Mouse (Mus musculus): ENCODE measurements around the gene Mansc1. TPM values are rescaled to one million over a fixed set of nuclear protein-coding genes. Genes with fewer than 3 reads are reported as not detected.

Mansc1 gene
- polyA plus RNA-seq, 2 experiments, result 2.3 to 2.6 TPM

GRCm38 (mm10) chr6:134586241-134586640 is 46.0 kb downstream of the Mansc1 start:
- no peak for TF ChIP-seq POLR2A (IDR thresholded peaks at IDR 0.05; ENCODE audit: borderline replicate concordance, extremely low read depth, insufficient read depth, insufficient read length)
- Histone ChIP-seq H3K9ac (ENCODE audit: low read depth, low read length, severe bottlenecking) (no peak overlapping the region), H3K9me3 (ENCODE audit: control insufficient read depth, low read length) (no peaks in the 10 kb centered on the region), H3K36me3 (ENCODE audit: control insufficient read depth, insufficient read depth, low read length) (no peaks in the 10 kb centered on the region), H3K27ac (replicated peaks; ENCODE audit: low read depth, low read length) (no peak overlapping the region), H3K4me2 (replicated peaks; ENCODE audit: low read depth, low read length, severe bottlenecking) (no peak overlapping the region), H3K27me3 (ENCODE audit: control insufficient read depth, insufficient read depth, low read length) (no peaks in the 10 kb centered on the region), H3K4me3 (replicated peaks; ENCODE audit: low read length) (no peak overlapping the region), H3K4me1 (ENCODE audit: control insufficient read depth, insufficient read depth, low read length) (no peaks in the 10 kb centered on the region)
- ATAC-seq (ENCODE audit: low FRiP score, low read depth) (no peak), DNase-seq (ENCODE audit: low spot score) (no peak)
- WGBS, result 86% methylated on average over 5 of the region's 5 CpGs

GRCm38 (mm10) chr6:134584616-134585015 is 47.7 kb downstream of the Mansc1 start:
- Histone ChIP-seq H3K27ac (replicated peaks; ENCODE audit: low read depth, low read length) (no peak overlapping the region), H3K4me2 (replicated peaks; ENCODE audit: low read depth, low read length, severe bottlenecking) (no peak overlapping the region), H3K4me1 (ENCODE audit: control insufficient read depth, insufficient read depth, low read length) (no peaks in the 10 kb centered on the region), H3K9me3 (ENCODE audit: control insufficient read depth, low read length) (no peaks in the 10 kb centered on the region), H3K36me3 (ENCODE audit: control insufficient read depth, insufficient read depth, low read length) (no peaks in the 10 kb centered on the region), H3K4me3 (replicated peaks; ENCODE audit: low read length) (no peak overlapping the region), H3K27me3 (ENCODE audit: control insufficient read depth, insufficient read depth, low read length) (no peaks in the 10 kb centered on the region), H3K9ac (ENCODE audit: low read depth, low read length, severe bottlenecking) (no peak overlapping the region)
- 95% methylated on average over 2 of the region's 2 CpGs for WGBS
- TF ChIP-seq POLR2A (IDR thresholded peaks at IDR 0.05; ENCODE audit: borderline replicate concordance, extremely low read depth, insufficient read depth, insufficient read length), result no peak
- no peak for DNase-seq (ENCODE audit: low spot score)
- no peak for ATAC-seq (ENCODE audit: low FRiP score, low read depth)

- Histone ChIP-seq H3K9ac (ENCODE audit: low read depth, low read length, severe bottlenecking) (no peak overlapping the region), H3K4me2 (replicated peaks; ENCODE audit: low read depth, low read length, severe bottlenecking) (no peak overlapping the region), H3K27me3 (ENCODE audit: control insufficient read depth, insufficient read depth, low read length) (no peaks in the 10 kb centered on the region), H3K36me3 (ENCODE audit: control insufficient read depth, insufficient read depth, low read length) (no peaks in the 10 kb centered on the region), H3K9me3 (ENCODE audit: control insufficient read depth, low read length) (no peaks in the 10 kb centered on the region), H3K27ac (replicated peaks; ENCODE audit: low read depth, low read length) (no peak overlapping the region), H3K4me3 (replicated peaks; ENCODE audit: low read length) (no peak overlapping the region), H3K4me1 (ENCODE audit: control insufficient read depth, insufficient read depth, low read length) (no peaks in the 10 kb centered on the region)
- ATAC-seq (ENCODE audit: low FRiP score, low read depth) (no peak), DNase-seq (ENCODE audit: low spot score) (no peak)
- no peak for TF ChIP-seq POLR2A (IDR thresholded peaks at IDR 0.05; ENCODE audit: borderline replicate concordance, extremely low read depth, insufficient read depth, insufficient read length)
- WGBS, result 80% methylated on average over 5 of the region's 5 CpGs
These were observed 50.2 kb downstream of the Mansc1 start for GRCm38 (mm10) chr6:134582110-134582509.

GRCm38 (mm10) chr6:134579506-134579905 is 52.8 kb downstream of the Mansc1 start:
- DNase-seq (ENCODE audit: low spot score) (no peak), ATAC-seq (ENCODE audit: low FRiP score, low read depth) (no peak)
- no peaks in the 10 kb centered on the region for H3K36me3 ChIP-seq (ENCODE audit: control insufficient read depth, insufficient read depth, low read length)
- no peak overlapping the region for H3K27ac ChIP-seq (replicated peaks; ENCODE audit: low read depth, low read length)
- no peak for TF ChIP-seq POLR2A (IDR thresholded peaks at IDR 0.05; ENCODE audit: borderline replicate concordance, extremely low read depth, insufficient read depth, insufficient read length)
- H3K4me3 ChIP-seq (replicated peaks; ENCODE audit: low read length), result no peak overlapping the region
- H3K9me3 ChIP-seq (ENCODE audit: control insufficient read depth, low read length), result no peaks in the 10 kb centered on the region
- 92% methylated on average over 4 of the region's 4 CpGs for WGBS
- no peak overlapping the region for H3K4me2 ChIP-seq (replicated peaks; ENCODE audit: low read depth, low read length, severe bottlenecking)
- H3K27me3 ChIP-seq (ENCODE audit: control insufficient read depth, insufficient read depth, low read length), result no peaks in the 10 kb centered on the region
- no peak overlapping the region for H3K9ac ChIP-seq (ENCODE audit: low read depth, low read length, severe bottlenecking)
- no peaks in the 10 kb centered on the region for H3K4me1 ChIP-seq (ENCODE audit: control insufficient read depth, insufficient read depth, low read length)

- ATAC-seq (ENCODE audit: low FRiP score, low read depth) (no peak), DNase-seq (ENCODE audit: low spot score) (no peak)
- Histone ChIP-seq H3K4me3 (replicated peaks; ENCODE audit: low read length) (no peak overlapping the region), H3K36me3 (ENCODE audit: control insufficient read depth, insufficient read depth, low read length) (no peaks in the 10 kb centered on the region), H3K27ac (replicated peaks; ENCODE audit: low read depth, low read length) (no peak overlapping the region), H3K4me1 (ENCODE audit: control insufficient read depth, insufficient read depth, low read length) (no peaks in the 10 kb centered on the region), H3K9ac (ENCODE audit: low read depth, low read length, severe bottlenecking) (no peak overlapping the region), H3K4me2 (replicated peaks; ENCODE audit: low read depth, low read length, severe bottlenecking) (no peak overlapping the region), H3K27me3 (ENCODE audit: control insufficient read depth, insufficient read depth, low read length) (no peaks in the 10 kb centered on the region), H3K9me3 (ENCODE audit: control insufficient read depth, low read length) (no peaks in the 10 kb centered on the region)
- WGBS, result 64% methylated on average over 6 of the region's 6 CpGs
- no peak for TF ChIP-seq POLR2A (IDR thresholded peaks at IDR 0.05; ENCODE audit: borderline replicate concordance, extremely low read depth, insufficient read depth, insufficient read length)
These were observed 54.2 kb downstream of the Mansc1 start for GRCm38 (mm10) chr6:134578039-134578438.

GRCm38 (mm10) chr6:134575288-134575741 is 57.0 kb downstream of the Mansc1 start:
- H3K4me3 ChIP-seq (replicated peaks; ENCODE audit: low read length), result no peak overlapping the region
- ATAC-seq (ENCODE audit: low FRiP score, low read depth), result no peak
- no peak overlapping the region for H3K4me2 ChIP-seq (replicated peaks; ENCODE audit: low read depth, low read length, severe bottlenecking)

More at GRCm38 (mm10) chr6:134575288-134575741, 57.0 kb downstream of the Mansc1 start:
- no peak for DNase-seq (ENCODE audit: low spot score)
- Histone ChIP-seq H3K36me3 (ENCODE audit: control insufficient read depth, insufficient read depth, low read length) (no peaks in the 10 kb centered on the region), H3K4me1 (ENCODE audit: control insufficient read depth, insufficient read depth, low read length) (no peaks in the 10 kb centered on the region), H3K9me3 (ENCODE audit: control insufficient read depth, low read length) (0 out of 2 replicates have a peak, but pooled peaks cover 5% of the 10 kb centered on the region), H3K27me3 (ENCODE audit: control insufficient read depth, insufficient read depth, low read length) (no peaks in the 10 kb centered on the region), H3K9ac (ENCODE audit: low read depth, low read length, severe bottlenecking) (no peak overlapping the region), H3K27ac (replicated peaks; ENCODE audit: low read depth, low read length) (no peak overlapping the region)
- 62% methylated on average over 3 of the region's 3 CpGs for WGBS
- no peak for TF ChIP-seq POLR2A (IDR thresholded peaks at IDR 0.05; ENCODE audit: borderline replicate concordance, extremely low read depth, insufficient read depth, insufficient read length)
